Mouse (Mus musculus) CD4-positive naive resting alpha-beta T cell, adult 57 days (primary cell): ENCODE results near the gene Ndufaf7. TPM values are rescaled to one million over a fixed set of nuclear protein-coding genes. Genes with fewer than 3 reads are reported as not detected.

ENCODE experiments used
- total RNA-seq: library from RNA; stranded (reverse); gene quantifications from one replicate; pipeline ENCODE4 v1.2.4, GENCODE M21; 2023

Ndufaf7 gene
- 17.0 TPM for total RNA-seq

GRCm38 (mm10) chr17:78936466-78937228, at the start of gene Ndufaf7, which contains the start of gene Cebpz:
Gene Ndufaf7, plus strand, starts transcription at chr17:78937136.
Gene Cebpz, minus strand, starts transcription at chr17:78937066.

GRCm38 (mm10) chr17:78906892-78907291, 30.0 kb upstream of the Ndufaf7 start, which contains the start of gene Sult6b1:
Gene Sult6b1, minus strand, starts transcription at chr17:78906992.

GRCm38 (mm10) chr17:78916369-78916813, 20.5 kb upstream of the Ndufaf7 start, which contains the start of gene Cebpzos:
Gene Cebpzos, plus strand, starts transcription at chr17:78916500.

Other genes with a start within 250 kb of the Ndufaf7 start
- gene Strn, start 199.9 kb upstream of the Ndufaf7 start, total RNA-seq, result 31.2 TPM
- 33.5 TPM for gene Heatr5b, start 101.8 kb upstream of the Ndufaf7 start, total RNA-seq
- 31.8 TPM for gene Gpatch11, start 101.6 kb upstream of the Ndufaf7 start, total RNA-seq
- gene Eif2ak2, start 54.6 kb upstream of the Ndufaf7 start, total RNA-seq, result 17.1 TPM
- gene Sult6b1, start 30.1 kb upstream of the Ndufaf7 start, total RNA-seq, result not detected
- 7.9 TPM for gene Cebpzos, start 20.6 kb upstream of the Ndufaf7 start, total RNA-seq
- gene Cebpz, start 70 bp upstream of the Ndufaf7 start, total RNA-seq, result 102 TPM
- 52.8 TPM for gene Prkd3, start 83.7 kb downstream of the Ndufaf7 start, total RNA-seq
- gene Qpct, start 114.8 kb downstream of the Ndufaf7 start, total RNA-seq, result 4.3 TPM